Mouse (Mus musculus) heart, adult 2 months (tissue): ENCODE measurements around the gene Wdr38. TPM values are rescaled to one million over a fixed set of nuclear protein-coding genes. Genes with fewer than 3 reads are reported as not detected.

Experiments used
- DNase-seq, 2 experiments: peaks; one replicate each; pipeline ENCODE4 v3.0.0; 2021
- H3K27ac ChIP-seq: fragments of 200-600 bp; 2 replicates; pipeline ENCODE4 v1.8.1; 2022
- H3K27me3 ChIP-seq: fragments of 200-500 bp; 2 replicates; pipeline ENCODE4 v1.6.1; 2012; ENCODE audit warnings: mild to moderate bottlenecking, low read length, inconsistent platforms, mixed read lengths; ENCODE audit not compliant: control insufficient read depth, insufficient read depth
- H3K36me3 ChIP-seq: fragments of 200-500 bp; 2 replicates; pipeline ENCODE4 v1.6.1; 2012; ENCODE audit warnings: low read length, inconsistent platforms; ENCODE audit not compliant: control insufficient read depth, insufficient read depth
- H3K4me1 ChIP-seq: fragments of 200-500 bp; 2 replicates; pipeline ENCODE4 v1.6.1; 2011; ENCODE audit warnings: low read length; ENCODE audit not compliant: control insufficient read depth, insufficient read depth
- H3K4me3 ChIP-seq: fragments of 200-600 bp; 2 replicates; pipeline ENCODE4 v1.8.1; 2022
- H3K79me2 ChIP-seq: fragments of 200-500 bp; replicated peaks from 2 replicates; pipeline ENCODE4 v1.6.1; 2012; ENCODE audit warnings: mild to moderate bottlenecking, inconsistent platforms, low read length, moderate library complexity, mixed read lengths; ENCODE audit not compliant: control insufficient read depth, insufficient read depth
- H3K9ac ChIP-seq: fragments of 200-500 bp; 2 replicates; pipeline ENCODE4 v1.6.1; 2012; ENCODE audit warnings: low read depth, mild to moderate bottlenecking, control low read depth, inconsistent platforms, low read length, mixed read lengths
- CTCF ChIP-seq: fragments of 200-600 bp; IDR thresholded peaks from 2 replicates; pipeline ENCODE4 v1.8.1; 2022; ENCODE audit warnings: antibody characterized with exemption, mild to moderate bottlenecking, moderate library complexity
- EP300 ChIP-seq: fragments of 200-500 bp; IDR thresholded peaks from 2 replicates; pipeline ENCODE4 v1.6.1; 2011; ENCODE audit warnings: low read depth, low read length, control low read depth; ENCODE audit not compliant: insufficient read depth
- POLR2A ChIP-seq: fragments of 200-500 bp; IDR thresholded peaks from 2 replicates; pipeline ENCODE4 v1.6.1; 2011; ENCODE audit warnings: mild to moderate bottlenecking, low read depth, low read length, control low read depth; ENCODE audit not compliant: insufficient read depth
- WGBS: fragments of 180-500 bp; shearing (Covaris S2); methylation state at CpG from one replicate; pipeline ENCODE4 v1.1.7; 2018; 5-methylcytosine and 5-hydroxymethylcytosine counted together
- intact Hi-C: fragments of 180-260 bp; cut with DNase I; formaldehyde crosslinking; loops from one replicate; pipeline ENCODE4 v1.15.1; 2025
- polyA plus RNA-seq: library from polyadenylated mRNA; depleted of rRNA; stranded (reverse); fragments of >200 nt; gene quantifications from 2 replicates; pipeline ENCODE4 v1.2.3, GENCODE M21; 2012
- total RNA-seq, 2 experiments: library from RNA; stranded (reverse); gene quantifications; 2 replicates each; pipeline ENCODE4 v1.2.3; 2021

Gene Wdr38
- total and polyA plus RNA-seq, 3 experiments: 0.20 to 0.59 TPM; not detected in 1

GRCm38 (mm10) chr2:39004880-39005435 lies 7.7 kb downstream of the Wdr38 start, which contains the start of gene Arpc5l:
Arpc5l (plus strand) TSS chr2:39005348.
- Histone ChIP-seq H3K79me2 (peaks cover 1% of the 10 kb centered on the region; the same call in 1 of the 2 replicates), H3K27me3 (no peaks in the 10 kb centered on the region), H3K27ac (peak within 1 kb of the TSS; percentile 77), H3K36me3 (peaks cover 13% of the 10 kb centered on the region), H3K9ac (peak within 1 kb of the TSS; percentile 82), H3K4me3 (peak within 1 kb of the TSS; percentile 91), H3K4me1 (peaks cover 10% of the 10 kb centered on the region)
- intact Hi-C loops: loop anchor here (5.0 to 10.0 kb wide), 2 partner anchors 62 to 360 kb away; partner anchors contain the start of genes Golga1 and Psmb7
- WGBS: under 1% methylated on average over 58 of the region's 58 CpGs
- DNase-seq: peak; percentile 92 to 94
- no peak for TF ChIP-seq EP300
- peak; percentile 91 for TF ChIP-seq POLR2A

GRCm38 (mm10) chr2:39005574-39006079 lies 8.4 kb downstream of the Wdr38 start, which contains the start of gene Rpl35:
Rpl35 (minus strand) TSS chr2:39005624.
- TF ChIP-seq EP300: no peak
- no peak for TF ChIP-seq POLR2A
- TF ChIP-seq CTCF: no peak
- peak within 1 kb of the TSS; percentile 91 for H3K4me3 ChIP-seq
- peaks cover 10% of the 10 kb centered on the region for H3K4me1 ChIP-seq
- H3K36me3 ChIP-seq: peaks cover 18% of the 10 kb centered on the region
- H3K27ac ChIP-seq: peak within 1 kb of the TSS; percentile 77
- H3K79me2 ChIP-seq: peaks cover 1% of the 10 kb centered on the region; the same call in 1 of the 2 replicates
- no peak for DNase-seq
- intact Hi-C loops: loop anchor here (5.0 to 10.0 kb wide), 2 partner anchors 62 to 361 kb away; partner anchors contain the start of genes Golga1 and Psmb7
- 12% methylated on average over 15 of the region's 15 CpGs for WGBS
- H3K27me3 ChIP-seq: no peaks in the 10 kb centered on the region
- H3K9ac ChIP-seq: peak within 1 kb of the TSS; percentile 82

GRCm38 (mm10) chr2:39006149-39006730 lies 9.0 kb downstream of the Wdr38 start:
- TF ChIP-seq EP300 (no peak), CTCF (no peak), POLR2A (no peak)
- H3K79me2 ChIP-seq: peaks cover 1% of the 10 kb centered on the region; the same call in 1 of the 2 replicates
- peaks cover 14% of the 10 kb centered on the region for H3K4me1 ChIP-seq
- no peak overlapping the region for H3K4me3 ChIP-seq
- H3K27ac ChIP-seq: no peak overlapping the region
- no peak overlapping the region for H3K9ac ChIP-seq
- no peak for DNase-seq
- peaks cover 23% of the 10 kb centered on the region for H3K36me3 ChIP-seq
- intact Hi-C loops: loop anchor here (5.0 to 10.0 kb wide), 2 partner anchors 61 to 361 kb away; partner anchors contain the start of genes Golga1 and Psmb7
- no peaks in the 10 kb centered on the region for H3K27me3 ChIP-seq
- 86% methylated on average over 14 of the region's 14 CpGs for WGBS

- Histone ChIP-seq H3K27me3 (no peaks in the 10 kb centered on the region), H3K4me1 (peaks cover 21% of the 10 kb centered on the region), H3K4me3 (peak overlapping the region; percentile 93), H3K36me3 (peaks cover 34% of the 10 kb centered on the region), H3K27ac (peak overlapping the region; percentile 97), H3K79me2 (peaks cover 1% of the 10 kb centered on the region; the same call in 1 of the 2 replicates), H3K9ac (peak overlapping the region; percentile 96)
- TF ChIP-seq CTCF (peak; percentile 19; the same call in 1 of the 2 replicates), EP300 (peak; percentile 72; the same call in 1 of the 2 replicates), POLR2A (peak; percentile 96)
- peak; percentile 96 to 98 for DNase-seq
- under 1% methylated on average over 44 of the region's 44 CpGs for WGBS
- intact Hi-C loops: loop anchor here (5.0 to 10.0 kb wide), 2 partner anchors 59 to 363 kb away; partner anchors contain the start of genes Golga1 and Psmb7
These were observed 10.6 kb downstream of the Wdr38 start for GRCm38 (mm10) chr2:39007865-39008264.

- Histone ChIP-seq H3K4me1 (peaks cover 22% of the 10 kb centered on the region), H3K27me3 (no peaks in the 10 kb centered on the region), H3K9ac (peak overlapping the region; percentile 96), H3K27ac (peak overlapping the region; percentile 97), H3K4me3 (peak overlapping the region; percentile 93), H3K79me2 (peaks cover 1% of the 10 kb centered on the region; the same call in 1 of the 2 replicates), H3K36me3 (peaks cover 34% of the 10 kb centered on the region)
- intact Hi-C loops: loop anchor here (5.0 to 10.0 kb wide), 2 partner anchors 59 to 364 kb away; partner anchors contain the start of genes Golga1 and Psmb7
- DNase-seq: no peak
- WGBS: under 1% methylated on average over 25 of the region's 25 CpGs
- TF ChIP-seq POLR2A: no peak
- TF ChIP-seq EP300: no peak
- no peak for TF ChIP-seq CTCF
These were observed 11.1 kb downstream of the Wdr38 start for GRCm38 (mm10) chr2:39008350-39008851.
